Mouse (Mus musculus) hindbrain, embryonic 15.5 days (tissue): Measurements from ENCODE around the gene Plekhg3. TPM values are rescaled to one million over a fixed set of nuclear protein-coding genes. Genes with fewer than 3 reads are reported as not detected.

ENCODE experiments used
- ATAC-seq: fragments of 200-750 bp; cut with Nextera tagmentation; 2 replicates; pipeline ENCODE4 v1.8.0; 2017; ENCODE audit warnings: low read depth, moderate number of reproducible peaks, moderate TSS enrichment; ENCODE audit not compliant: low FRiP score
- H3K27ac ChIP-seq: fragments of 300-500 bp; sonication (generic); replicated peaks from 2 replicates; pipeline ENCODE4 v1.5.1; 2015; ENCODE audit warnings: mild to moderate bottlenecking, inconsistent platforms
- H3K27me3 ChIP-seq: fragments of 300-500 bp; sonication (generic); 2 replicates; pipeline ENCODE4 v1.6.1; 2015; ENCODE audit warnings: control low read depth, inconsistent platforms
- H3K36me3 ChIP-seq: fragments of 300-500 bp; sonication (generic); 2 replicates; pipeline ENCODE4 v1.6.1; 2015; ENCODE audit warnings: control low read depth, inconsistent platforms
- H3K4me1 ChIP-seq: fragments of 300-500 bp; sonication (generic); replicated peaks from 2 replicates; pipeline ENCODE4 v1.6.1; 2015; ENCODE audit warnings: control low read depth, inconsistent platforms
- H3K4me2 ChIP-seq: fragments of 300-500 bp; sonication (generic); 2 replicates; pipeline ENCODE4 v1.6.1; 2015; ENCODE audit warnings: moderate library complexity, mild to moderate bottlenecking, inconsistent platforms
- H3K4me3 ChIP-seq: fragments of 300-500 bp; sonication (generic); 2 replicates; pipeline ENCODE4 v1.5.1; 2015; ENCODE audit warnings: mild to moderate bottlenecking, inconsistent platforms
- H3K9ac ChIP-seq: fragments of 300-500 bp; sonication (generic); 2 replicates; pipeline ENCODE4 v1.6.1; 2015; ENCODE audit warnings: inconsistent platforms
- H3K9me3 ChIP-seq: fragments of 300-500 bp; sonication (generic); 2 replicates; pipeline ENCODE4 v1.6.1; 2016; ENCODE audit warnings: control low read depth, inconsistent platforms
- WGBS: fragments of 180-500 bp; shearing (Covaris S2); methylation state at CpG from one replicate; pipeline ENCODE4 v1.1.7; 2015; 5-methylcytosine and 5-hydroxymethylcytosine counted together
- polyA plus RNA-seq: library from polyadenylated mRNA; unstranded; fragments of >200 nt; fragmentation: Nextera tagmentation; extraction: Ambion mirVana; gene quantifications from 2 replicates; pipeline ENCODE4 v1.2.1, GENCODE M21; 2015

Plekhg3 gene
- polyA plus RNA-seq, 1 experiment from 2014 or later: 2.3 TPM

DNA sequence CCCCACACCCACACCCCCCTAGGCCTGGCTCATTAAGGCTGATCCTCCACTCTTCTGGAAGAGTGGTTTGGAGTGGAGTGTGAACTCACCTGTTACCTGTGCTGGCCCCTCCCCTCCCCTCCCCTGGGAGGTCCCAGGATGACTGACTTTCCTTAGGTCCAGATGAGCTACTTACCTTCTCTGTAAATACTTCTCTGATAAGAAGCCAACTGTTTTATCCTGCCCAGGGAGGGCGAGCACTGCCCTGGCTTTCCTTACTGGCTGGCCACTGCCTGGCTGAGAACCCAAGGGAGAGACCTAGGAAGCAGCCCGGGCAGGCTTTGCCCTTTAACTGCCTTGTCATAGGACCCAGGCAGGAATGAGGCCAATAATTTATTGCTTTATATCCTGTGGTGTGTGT lies 47.8 kb downstream of the Plekhg3 start:
- H3K9me3 ChIP-seq: no peaks in the 10 kb centered on the region
- no peak overlapping the region for H3K4me2 ChIP-seq
- WGBS: 91% methylated on average over 2 of the region's 2 CpGs
- H3K4me3 ChIP-seq: no peak overlapping the region
- no peak for ATAC-seq
- no peaks in the 10 kb centered on the region for H3K27me3 ChIP-seq
- peaks cover 10% of the 10 kb centered on the region for H3K4me1 ChIP-seq
- H3K36me3 ChIP-seq: no peaks in the 10 kb centered on the region
- H3K9ac ChIP-seq: no peak overlapping the region
- H3K27ac ChIP-seq: no peak overlapping the region

DNA sequence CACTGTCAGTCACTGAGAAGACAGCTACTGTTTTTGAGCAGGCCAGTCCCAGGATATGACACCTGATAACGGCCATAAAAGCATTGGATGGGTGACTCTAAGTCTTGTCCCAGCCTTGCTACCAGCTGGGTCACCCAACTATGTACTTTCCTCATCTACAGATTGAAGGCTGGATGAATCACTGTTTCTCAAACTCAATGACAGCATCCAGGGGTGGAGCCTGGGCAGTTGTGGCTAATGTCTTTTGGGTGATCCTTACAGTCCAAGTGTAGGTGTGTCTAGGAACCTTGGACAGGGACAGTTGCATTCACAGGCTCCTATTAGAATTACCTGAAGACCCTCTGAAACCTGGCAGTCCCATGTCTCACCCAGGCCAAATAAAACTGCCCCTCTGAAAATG lies 49.1 kb downstream of the Plekhg3 start:
- WGBS: 92% methylated on average over 1 of the region's 1 CpGs
- Histone ChIP-seq H3K4me3 (no peak overlapping the region), H3K4me2 (no peak overlapping the region), H3K27me3 (no peaks in the 10 kb centered on the region), H3K9ac (no peak overlapping the region), H3K9me3 (no peaks in the 10 kb centered on the region), H3K4me1 (peaks cover 10% of the 10 kb centered on the region), H3K36me3 (no peaks in the 10 kb centered on the region), H3K27ac (no peak overlapping the region)
- ATAC-seq: no peak

DNA sequence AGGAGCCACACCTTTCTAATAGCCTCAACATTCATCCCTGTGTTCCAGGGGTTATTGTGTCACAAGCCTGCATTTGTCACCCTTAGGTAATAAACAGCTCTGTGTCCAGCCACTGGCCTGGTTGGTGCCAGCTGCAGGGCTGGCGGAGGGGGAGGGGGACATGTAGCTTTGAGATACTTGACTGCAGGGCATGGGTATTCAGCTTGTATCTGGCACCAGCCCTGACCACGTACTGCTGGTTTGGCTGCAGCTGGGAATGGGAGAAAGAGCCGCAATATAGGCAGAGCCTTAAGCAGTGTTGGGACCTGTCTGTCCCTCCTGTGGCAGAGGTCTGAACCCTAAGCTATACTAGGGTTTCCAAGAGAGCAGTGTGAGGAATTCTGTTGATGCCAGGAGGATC lies 51.4 kb downstream of the Plekhg3 start:
- no peak overlapping the region for H3K27ac ChIP-seq
- 74% methylated on average over 3 of the region's 3 CpGs for WGBS
- no peak overlapping the region for H3K4me3 ChIP-seq
- no peak overlapping the region for H3K9ac ChIP-seq
- no peaks in the 10 kb centered on the region for H3K27me3 ChIP-seq
- H3K36me3 ChIP-seq: no peaks in the 10 kb centered on the region
- H3K4me2 ChIP-seq: no peak overlapping the region
- no peaks in the 10 kb centered on the region for H3K9me3 ChIP-seq
- peaks cover 10% of the 10 kb centered on the region for H3K4me1 ChIP-seq
- no peak for ATAC-seq

DNA sequence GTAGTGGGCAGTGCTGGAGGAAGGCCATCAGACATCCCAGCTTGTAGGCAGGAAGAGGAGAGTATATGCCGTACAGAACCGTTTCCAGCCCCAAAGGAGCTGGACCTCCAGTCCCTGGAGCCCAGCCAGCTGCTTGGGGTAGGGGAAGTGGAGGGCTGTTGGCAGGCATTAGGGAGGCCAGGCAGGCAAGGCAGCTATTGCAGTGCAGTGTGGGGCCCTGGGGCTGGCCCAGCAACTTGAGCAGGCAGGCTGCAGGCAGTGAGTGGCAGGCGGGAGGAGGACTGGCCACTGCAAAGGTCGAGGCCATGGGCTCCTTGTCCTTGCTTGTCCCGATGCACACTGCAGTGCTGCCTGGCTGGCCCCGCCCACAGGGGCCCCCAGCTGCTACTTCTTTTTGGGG lies 52.1 kb downstream of the Plekhg3 start:
- ATAC-seq: peak; percentile 75
- no peak overlapping the region for H3K9ac ChIP-seq
- peaks cover 10% of the 10 kb centered on the region for H3K4me1 ChIP-seq
- H3K27me3 ChIP-seq: no peaks in the 10 kb centered on the region
- no peak overlapping the region for H3K27ac ChIP-seq
- H3K9me3 ChIP-seq: no peaks in the 10 kb centered on the region
- no peak overlapping the region for H3K4me3 ChIP-seq
- no peaks in the 10 kb centered on the region for H3K36me3 ChIP-seq
- H3K4me2 ChIP-seq: no peak overlapping the region
- WGBS: 31% methylated on average over 6 of the region's 6 CpGs

DNA sequence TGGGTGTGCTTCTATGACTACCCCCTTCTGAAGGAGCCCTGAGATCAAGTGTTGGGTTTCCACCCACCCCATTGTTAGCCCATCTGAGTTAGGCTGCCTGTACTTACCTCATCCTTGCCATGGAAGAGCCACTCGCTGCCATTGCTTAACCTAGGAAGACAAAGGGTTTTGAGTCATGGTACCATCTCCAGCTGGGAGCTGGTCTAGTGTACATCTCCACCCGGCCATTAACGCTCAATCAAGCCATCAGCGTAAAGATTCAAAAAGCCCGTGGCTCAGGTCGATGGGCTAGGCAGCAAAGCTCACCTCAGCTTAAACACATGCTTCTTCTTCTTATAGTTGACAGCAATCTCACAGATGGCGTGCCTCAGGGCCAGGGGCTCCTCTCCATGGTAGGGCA lies 52.8 kb downstream of the Plekhg3 start:
- 91% methylated on average over 7 of the region's 7 CpGs for WGBS
- peaks cover 10% of the 10 kb centered on the region for H3K4me1 ChIP-seq
- H3K27ac ChIP-seq: no peak overlapping the region
- ATAC-seq: no peak
- no peak overlapping the region for H3K4me3 ChIP-seq
- H3K9ac ChIP-seq: no peak overlapping the region
- no peaks in the 10 kb centered on the region for H3K9me3 ChIP-seq
- no peak overlapping the region for H3K4me2 ChIP-seq
- no peaks in the 10 kb centered on the region for H3K36me3 ChIP-seq
- no peaks in the 10 kb centered on the region for H3K27me3 ChIP-seq

DNA sequence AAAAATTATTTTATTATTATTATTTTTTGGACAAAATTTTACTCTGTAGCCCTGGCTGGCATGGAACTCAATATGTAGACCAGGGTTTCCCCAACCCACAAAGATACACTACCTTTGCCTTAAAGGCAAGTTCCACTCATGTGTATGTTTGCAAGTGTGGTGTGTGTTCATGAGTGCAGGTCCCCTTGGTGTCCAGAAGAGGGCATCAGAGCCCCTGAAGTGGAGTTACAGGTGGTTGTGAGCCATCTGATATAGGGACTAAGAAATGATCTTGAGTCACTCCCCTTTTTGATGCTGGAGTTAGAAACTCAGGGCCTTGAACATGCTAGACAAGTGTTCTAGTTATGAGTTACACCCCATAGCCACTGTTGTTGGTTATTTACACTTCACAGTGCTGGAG lies 54.3 kb downstream of the Plekhg3 start:
- Histone ChIP-seq H3K4me1 (peaks cover 10% of the 10 kb centered on the region), H3K4me2 (no peak overlapping the region), H3K9me3 (no peaks in the 10 kb centered on the region), H3K4me3 (no peak overlapping the region), H3K36me3 (no peaks in the 10 kb centered on the region), H3K27me3 (no peaks in the 10 kb centered on the region), H3K9ac (no peak overlapping the region), H3K27ac (no peak overlapping the region)
- ATAC-seq: no peak

DNA sequence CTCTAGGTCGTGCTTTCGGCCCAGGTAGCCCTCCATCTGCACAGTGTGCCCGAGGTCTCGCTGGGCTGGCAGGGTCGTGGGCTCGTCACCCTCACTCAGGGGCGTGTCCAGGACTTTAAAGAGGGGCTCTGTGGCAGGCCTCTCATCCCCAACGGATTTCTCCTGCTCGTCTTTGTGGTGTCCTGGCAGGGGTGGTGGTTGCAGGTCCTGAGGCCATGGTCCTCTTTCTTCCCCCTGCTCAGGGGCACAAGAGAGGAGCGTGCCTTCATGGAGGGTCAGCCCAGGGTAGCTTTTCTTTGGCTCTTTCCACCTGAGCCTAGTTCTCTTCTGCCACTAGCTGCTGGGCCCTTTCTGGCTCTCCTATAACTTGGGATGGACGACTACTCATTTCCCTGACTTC lies 56.7 kb downstream of the Plekhg3 start:
- no peak for ATAC-seq
- Histone ChIP-seq H3K9me3 (no peaks in the 10 kb centered on the region), H3K4me3 (no peak overlapping the region), H3K36me3 (no peaks in the 10 kb centered on the region), H3K4me1 (peaks cover 10% of the 10 kb centered on the region), H3K27ac (no peak overlapping the region), H3K27me3 (no peaks in the 10 kb centered on the region), H3K9ac (no peak overlapping the region), H3K4me2 (no peak overlapping the region)
- WGBS: 65% methylated on average over 11 of the region's 11 CpGs

DNA sequence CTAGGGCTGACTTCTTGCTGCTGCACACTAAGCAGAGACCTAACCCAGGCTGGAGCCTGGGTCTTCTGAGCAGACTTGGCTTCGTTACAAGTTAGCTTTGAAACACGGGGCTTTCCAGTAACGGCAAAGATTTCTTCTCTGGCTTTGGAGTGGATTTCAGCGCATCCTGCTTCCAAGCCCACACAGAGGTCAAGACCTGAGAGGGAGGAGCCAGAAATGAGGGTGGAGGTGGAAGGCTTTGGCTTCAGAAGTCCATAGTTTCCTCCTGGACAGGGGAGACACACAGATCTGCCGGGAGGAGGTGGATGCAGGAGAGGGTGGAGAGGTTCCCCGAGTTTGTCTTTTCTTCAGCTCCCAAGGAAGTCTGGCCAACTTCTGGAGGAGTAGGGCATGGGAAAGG lies 58.8 kb downstream of the Plekhg3 start:
- 74% methylated on average over 6 of the region's 6 CpGs for WGBS
- Histone ChIP-seq H3K36me3 (no peaks in the 10 kb centered on the region), H3K4me2 (no peak overlapping the region), H3K9ac (no peak overlapping the region), H3K27me3 (no peaks in the 10 kb centered on the region), H3K4me3 (no peak overlapping the region), H3K9me3 (no peaks in the 10 kb centered on the region), H3K27ac (no peak overlapping the region), H3K4me1 (peaks cover 8% of the 10 kb centered on the region)
- no peak for ATAC-seq

DNA sequence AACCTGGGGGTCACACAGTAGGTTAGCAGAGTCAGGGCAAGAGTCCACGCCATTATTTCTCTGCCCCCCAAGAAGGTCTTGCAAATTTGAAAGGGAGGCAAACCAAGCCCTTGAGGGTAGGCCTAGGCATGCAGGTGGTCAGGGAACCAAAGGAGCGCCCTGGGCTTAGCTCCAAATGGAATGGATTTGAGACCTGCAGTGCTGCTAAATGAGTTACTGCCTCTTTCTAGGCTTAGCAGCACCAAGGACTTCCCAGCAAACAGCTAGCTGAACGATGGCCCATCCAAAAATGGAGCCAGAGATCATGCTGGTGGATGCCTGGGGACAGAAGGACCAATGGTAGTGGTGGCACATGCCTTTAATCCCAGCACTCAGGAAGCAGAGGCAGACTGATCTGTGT lies 60.3 kb downstream of the Plekhg3 start:
- H3K9me3 ChIP-seq: no peaks in the 10 kb centered on the region
- no peak overlapping the region for H3K27ac ChIP-seq
- no peaks in the 10 kb centered on the region for H3K36me3 ChIP-seq
- H3K4me1 ChIP-seq: peaks cover 14% of the 10 kb centered on the region
- 74% methylated on average over 3 of the region's 3 CpGs for WGBS
- H3K4me3 ChIP-seq: no peak overlapping the region
- no peak overlapping the region for H3K4me2 ChIP-seq
- H3K27me3 ChIP-seq: peaks cover 4% of the 10 kb centered on the region; the same call in 1 of the 2 replicates
- no peak for ATAC-seq
- no peak overlapping the region for H3K9ac ChIP-seq

DNA sequence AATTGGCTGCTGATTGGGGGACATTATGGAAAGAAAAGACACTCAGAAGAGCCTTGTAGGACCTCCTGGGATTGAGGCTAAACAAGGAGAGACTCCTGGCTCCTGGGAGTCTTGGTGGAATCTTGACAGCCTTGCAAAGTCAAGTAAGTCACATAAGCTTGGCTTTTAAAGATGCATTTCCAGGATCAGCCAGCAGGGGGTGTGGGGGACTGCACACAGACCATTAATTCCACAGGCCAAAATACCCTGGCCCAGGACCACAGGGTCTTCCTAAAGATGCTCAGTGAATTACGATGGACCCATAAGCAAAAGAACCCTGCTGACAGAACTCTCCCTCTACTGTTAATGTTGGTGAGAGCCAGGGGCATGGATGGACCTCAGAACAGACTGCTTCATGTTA lies 61.5 kb downstream of the Plekhg3 start:
- ATAC-seq: no peak
- no peaks in the 10 kb centered on the region for H3K36me3 ChIP-seq
- H3K27me3 ChIP-seq: peaks cover 4% of the 10 kb centered on the region; the same call in 1 of the 2 replicates
- no peak overlapping the region for H3K4me2 ChIP-seq
- no peaks in the 10 kb centered on the region for H3K9me3 ChIP-seq
- H3K27ac ChIP-seq: no peak overlapping the region
- H3K9ac ChIP-seq: no peak overlapping the region
- peaks cover 16% of the 10 kb centered on the region for H3K4me1 ChIP-seq
- 52% methylated on average over 1 of the region's 1 CpGs for WGBS
- H3K4me3 ChIP-seq: no peak overlapping the region

DNA sequence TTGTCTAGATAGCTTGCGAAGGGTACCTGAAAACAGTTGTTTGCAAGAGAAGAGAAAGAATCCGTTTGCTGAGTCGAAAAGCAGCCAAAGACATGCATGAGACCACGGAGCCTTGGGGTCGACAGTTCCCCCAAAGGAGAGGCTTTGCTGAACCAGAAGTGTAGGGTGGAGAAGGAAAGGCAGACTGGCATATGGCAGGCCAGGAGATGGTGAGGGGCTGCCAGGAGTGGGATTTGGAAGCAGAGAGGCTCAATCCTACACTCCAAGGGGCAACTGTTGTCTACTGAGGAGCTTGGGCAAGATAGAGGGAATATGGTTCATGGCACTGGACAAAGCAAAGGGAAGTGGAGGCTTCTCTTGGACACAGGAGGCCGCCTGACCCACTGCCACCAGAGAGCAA lies 62.6 kb downstream of the Plekhg3 start:
- no peak overlapping the region for H3K4me2 ChIP-seq
- WGBS: 76% methylated on average over 6 of the region's 6 CpGs
- no peak for ATAC-seq
- no peak overlapping the region for H3K27ac ChIP-seq
- H3K9me3 ChIP-seq: no peaks in the 10 kb centered on the region
- no peak overlapping the region for H3K9ac ChIP-seq
- no peaks in the 10 kb centered on the region for H3K36me3 ChIP-seq
- H3K4me3 ChIP-seq: no peak overlapping the region
- peaks cover 4% of the 10 kb centered on the region; the same call in 1 of the 2 replicates for H3K27me3 ChIP-seq
- H3K4me1 ChIP-seq: peaks cover 16% of the 10 kb centered on the region

DNA sequence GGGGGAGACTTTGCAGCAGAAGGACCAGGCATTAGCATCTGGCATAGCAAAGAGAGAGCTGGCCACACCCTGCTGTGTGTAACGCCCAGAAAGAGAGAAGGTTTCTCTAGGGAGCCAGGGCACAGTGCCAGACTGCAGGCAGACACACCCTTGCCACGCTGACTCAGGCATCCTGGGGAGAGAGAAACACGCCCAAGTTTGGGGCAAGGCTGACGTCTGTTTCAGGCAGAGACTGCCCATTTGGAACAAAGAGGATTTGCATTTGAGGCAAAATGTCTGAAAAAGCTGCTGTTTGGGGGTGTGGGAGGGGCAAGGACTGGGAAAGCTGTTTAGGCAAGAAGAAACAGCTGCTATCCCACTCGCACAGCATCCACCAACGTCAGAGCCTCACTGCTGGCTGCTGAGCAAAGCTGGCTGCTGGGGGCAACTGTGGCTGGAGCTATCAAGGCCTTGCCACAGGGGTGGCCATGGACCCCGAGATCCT lies 63.2 kb downstream of the Plekhg3 start:
- 16% methylated on average over 7 of the region's 7 CpGs for WGBS
- H3K36me3 ChIP-seq: no peaks in the 10 kb centered on the region
- H3K9me3 ChIP-seq: no peaks in the 10 kb centered on the region
- H3K27me3 ChIP-seq: peaks cover 4% of the 10 kb centered on the region; the same call in 1 of the 2 replicates
- no peak overlapping the region for H3K9ac ChIP-seq
- no peak overlapping the region for H3K27ac ChIP-seq
- ATAC-seq: no peak
- no peak overlapping the region for H3K4me2 ChIP-seq
- peaks cover 16% of the 10 kb centered on the region for H3K4me1 ChIP-seq
- no peak overlapping the region for H3K4me3 ChIP-seq

DNA sequence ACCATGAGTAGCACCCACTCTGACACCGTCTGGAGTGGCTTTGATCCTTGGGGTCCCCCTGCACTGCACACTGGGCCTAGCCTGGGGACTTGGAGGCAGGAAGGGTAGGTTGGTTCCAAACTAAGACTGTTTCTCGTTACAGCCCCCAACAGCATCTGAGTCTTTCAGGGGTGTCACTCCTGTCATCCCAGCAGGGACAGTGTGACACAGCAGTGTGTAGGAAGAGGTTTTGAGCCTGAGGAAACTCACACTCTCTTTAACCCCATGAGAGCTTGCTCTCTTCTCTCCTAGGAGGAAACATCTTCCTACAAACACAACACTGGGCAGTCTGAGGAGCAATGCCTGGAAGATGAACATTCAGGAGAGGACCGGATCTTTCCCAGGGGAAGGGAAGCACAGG lies 63.9 kb downstream of the Plekhg3 start:
- no peak overlapping the region for H3K27ac ChIP-seq
- H3K9ac ChIP-seq: no peak overlapping the region
- peaks cover 4% of the 10 kb centered on the region; the same call in 1 of the 2 replicates for H3K27me3 ChIP-seq
- H3K4me2 ChIP-seq: no peak overlapping the region
- H3K4me3 ChIP-seq: no peak overlapping the region
- WGBS: 62% methylated on average over 3 of the region's 3 CpGs
- H3K36me3 ChIP-seq: no peaks in the 10 kb centered on the region
- peaks cover 16% of the 10 kb centered on the region for H3K4me1 ChIP-seq
- no peaks in the 10 kb centered on the region for H3K9me3 ChIP-seq
- ATAC-seq: no peak
